Mouse (Mus musculus) liver, embryonic 12.5 days (tissue): ENCODE measurements around the gene Hmgn5. TPM values are rescaled to one million over a fixed set of nuclear protein-coding genes. Genes with fewer than 3 reads are reported as not detected.

Experiments
- ATAC-seq: fragments of 200-750 bp; cut with Nextera tagmentation; 2 replicates; pipeline ENCODE4 v1.8.0; 2017; ENCODE audit warnings: moderate number of reproducible peaks, mild to moderate bottlenecking, moderate library complexity
- H3K27ac ChIP-seq: fragments of 300-500 bp; sonication (generic); 2 replicates; pipeline ENCODE4 v1.5.1; 2016; ENCODE audit warnings: mild to moderate bottlenecking
- H3K27me3 ChIP-seq: fragments of 300-500 bp; sonication (generic); replicated peaks from 2 replicates; pipeline ENCODE4 v1.6.1; 2016; ENCODE audit warnings: mild to moderate bottlenecking, moderate library complexity
- H3K36me3 ChIP-seq: fragments of 300-500 bp; sonication (generic); 2 replicates; pipeline ENCODE4 v1.6.1; 2016; ENCODE audit warnings: mild to moderate bottlenecking, moderate library complexity
- H3K4me1 ChIP-seq: fragments of 300-500 bp; sonication (generic); 2 replicates; pipeline ENCODE4 v1.6.1; 2016
- H3K4me2 ChIP-seq: fragments of 300-500 bp; sonication (generic); 2 replicates; pipeline ENCODE4 v1.6.1; 2016; ENCODE audit warnings: mild to moderate bottlenecking, moderate library complexity
- H3K4me3 ChIP-seq: fragments of 300-500 bp; sonication (generic); 2 replicates; pipeline ENCODE4 v1.5.1; 2016; ENCODE audit warnings: mild to moderate bottlenecking, moderate library complexity
- H3K9ac ChIP-seq: fragments of 300-500 bp; sonication (generic); 2 replicates; pipeline ENCODE4 v1.6.1; 2016; ENCODE audit warnings: mild to moderate bottlenecking, moderate library complexity
- H3K9me3 ChIP-seq: fragments of 300-500 bp; sonication (generic); replicated peaks from 2 replicates; pipeline ENCODE4 v1.6.1; 2016; ENCODE audit warnings: mild to moderate bottlenecking, moderate library complexity
- WGBS: fragments of 180-500 bp; shearing (Covaris S2); methylation state at CpG from one replicate; pipeline ENCODE4 v1.1.7; 2016; ENCODE audit not compliant: insufficient replicate concordance; 5-methylcytosine and 5-hydroxymethylcytosine counted together
- polyA plus RNA-seq: library from polyadenylated mRNA; unstranded; fragments of >200 nt; fragmentation: Nextera tagmentation; extraction: Ambion mirVana; gene quantifications from 2 replicates; pipeline ENCODE4 v1.2.1, GENCODE M21; 2016

Hmgn5 gene
- 24.4 and 24.6 TPM in 2 replicates for polyA plus RNA-seq

- H3K4me1 ChIP-seq: no peaks in the 10 kb centered on the region
- peak; percentile 99 for ATAC-seq
- H3K27me3 ChIP-seq: no peaks in the 10 kb centered on the region
- H3K9me3 ChIP-seq: no peaks in the 10 kb centered on the region
- H3K36me3 ChIP-seq: no peaks in the 10 kb centered on the region
- peak within 1 kb of the TSS; percentile 68 for H3K4me2 ChIP-seq
- peak within 1 kb of the TSS; percentile 67 for H3K9ac ChIP-seq
- 10% methylated on average over 25 of the region's 25 CpGs for WGBS
- H3K4me3 ChIP-seq: peak within 1 kb of the TSS; percentile 62
- peak within 1 kb of the TSS; percentile 78 for H3K27ac ChIP-seq
Measured at GRCm38 (mm10) chrX:109013283-109013682, at the start of gene Hmgn5. TSS of gene Hmgn5 (minus strand) at chrX:109013404.

GRCm38 (mm10) chrX:109047773-109048172 is 34.6 kb upstream of the Hmgn5 start:
- H3K9ac ChIP-seq: no peak overlapping the region
- H3K4me1 ChIP-seq: no peaks in the 10 kb centered on the region
- no peaks in the 10 kb centered on the region for H3K27me3 ChIP-seq
- 65% methylated on average over 1 of the region's 1 CpGs for WGBS
- H3K9me3 ChIP-seq: no peaks in the 10 kb centered on the region
- H3K27ac ChIP-seq: no peak overlapping the region
- H3K4me3 ChIP-seq: no peak overlapping the region
- no peak for ATAC-seq
- H3K36me3 ChIP-seq: no peaks in the 10 kb centered on the region
- no peak overlapping the region for H3K4me2 ChIP-seq

DNA sequence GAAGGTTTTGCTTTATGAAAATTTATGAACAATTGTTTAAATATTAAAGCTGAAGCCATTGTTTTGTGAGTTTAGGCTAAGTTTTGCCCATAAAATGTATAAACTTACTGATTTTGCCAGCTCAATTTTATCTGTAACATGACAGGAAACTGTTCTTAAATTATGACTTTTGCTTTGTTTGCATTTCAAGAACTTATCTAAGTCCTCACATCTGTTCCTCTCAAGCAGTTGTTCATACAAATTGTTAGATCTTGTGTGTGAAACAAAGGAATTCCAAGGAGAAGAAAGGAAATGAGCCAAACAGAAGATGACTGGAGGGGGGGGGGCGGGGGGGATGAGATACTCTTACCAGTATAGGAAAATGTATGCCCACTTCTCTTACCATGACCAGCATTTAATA is 13.0 kb upstream of the Hmgn5 start:
- 14% methylated on average over 1 of the region's 1 CpGs for WGBS
- ATAC-seq: no peak
- Histone ChIP-seq H3K4me1 (no peaks in the 10 kb centered on the region), H3K4me2 (no peak overlapping the region), H3K4me3 (no peak overlapping the region), H3K9me3 (no peaks in the 10 kb centered on the region), H3K27me3 (no peaks in the 10 kb centered on the region), H3K36me3 (no peaks in the 10 kb centered on the region), H3K9ac (no peak overlapping the region), H3K27ac (no peak overlapping the region)

GRCm38 (mm10) chrX:109020858-109021257 is 7.7 kb upstream of the Hmgn5 start:
- no peak overlapping the region for H3K4me3 ChIP-seq
- ATAC-seq: no peak
- no peak overlapping the region for H3K27ac ChIP-seq
- H3K4me2 ChIP-seq: no peak overlapping the region
- no peak overlapping the region for H3K9ac ChIP-seq
- H3K27me3 ChIP-seq: no peaks in the 10 kb centered on the region
- no peaks in the 10 kb centered on the region for H3K36me3 ChIP-seq
- H3K9me3 ChIP-seq: no peaks in the 10 kb centered on the region
- no peaks in the 10 kb centered on the region for H3K4me1 ChIP-seq
- WGBS: 23% methylated on average over 2 of the region's 2 CpGs

- Histone ChIP-seq H3K4me3 (peak overlapping the region; percentile 62), H3K9ac (peak overlapping the region; percentile 67; the same call in 1 of the 2 replicates), H3K36me3 (no peaks in the 10 kb centered on the region), H3K4me1 (no peaks in the 10 kb centered on the region), H3K9me3 (no peaks in the 10 kb centered on the region), H3K27me3 (no peaks in the 10 kb centered on the region), H3K4me2 (peak overlapping the region; percentile 68), H3K27ac (no peak overlapping the region)
- 32% methylated on average over 4 of the region's 4 CpGs for WGBS
- ATAC-seq: no peak
Measured at GRCm38 (mm10) chrX:109014166-109014565, 962 bp upstream of the Hmgn5 start.

GRCm38 (mm10) chrX:109013686-109014085 is 482 bp upstream of the Hmgn5 start:
- Histone ChIP-seq H3K27ac (peak overlapping the region; percentile 67), H3K9ac (peak overlapping the region; percentile 67), H3K4me3 (peak overlapping the region; percentile 62), H3K4me2 (peak overlapping the region; percentile 68), H3K27me3 (no peaks in the 10 kb centered on the region), H3K9me3 (no peaks in the 10 kb centered on the region), H3K36me3 (no peaks in the 10 kb centered on the region), H3K4me1 (no peaks in the 10 kb centered on the region)
- WGBS: 8% methylated on average over 17 of the region's 17 CpGs
- peak; percentile 74 for ATAC-seq

GRCm38 (mm10) chrX:109012371-109013031 is 703 bp downstream of the Hmgn5 start:
- ATAC-seq: peak; percentile 76
- no peaks in the 10 kb centered on the region for H3K36me3 ChIP-seq
- peak overlapping the region; percentile 63 for H3K9ac ChIP-seq
- no peaks in the 10 kb centered on the region for H3K27me3 ChIP-seq
- no peaks in the 10 kb centered on the region for H3K9me3 ChIP-seq
- peak overlapping the region; percentile 78 for H3K27ac ChIP-seq
- peak overlapping the region; percentile 68 for H3K4me2 ChIP-seq
- no peaks in the 10 kb centered on the region for H3K4me1 ChIP-seq
- peak overlapping the region; percentile 62 for H3K4me3 ChIP-seq
- WGBS: 10% methylated on average over 23 of the region's 23 CpGs

DNA sequence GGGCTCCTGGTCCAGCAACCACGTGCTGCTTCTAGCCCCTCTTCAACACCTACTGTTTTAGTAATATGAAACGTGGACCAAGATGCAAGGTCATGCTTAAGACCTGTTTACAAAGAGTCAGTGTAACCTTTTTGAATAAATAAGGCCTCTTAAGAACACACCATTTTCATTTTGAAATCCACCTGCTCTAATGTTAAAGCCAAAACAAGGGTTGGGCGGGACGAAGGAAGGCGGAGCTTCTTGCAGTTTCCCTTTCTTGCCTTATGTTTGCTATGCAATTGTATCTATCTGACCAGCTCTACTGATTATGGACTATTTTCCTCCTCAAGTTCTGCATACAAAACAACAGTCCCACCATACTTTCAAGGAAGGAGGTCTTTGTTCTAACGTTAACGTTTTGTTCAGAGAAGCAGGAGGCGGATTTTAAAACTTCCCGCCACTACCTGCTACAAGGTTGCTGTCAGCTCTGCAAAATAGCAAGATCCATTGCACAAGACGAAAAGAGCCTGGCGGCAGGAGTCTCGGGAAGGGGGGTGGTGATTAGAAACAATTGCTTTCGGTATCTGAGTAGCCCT is 1.5 kb downstream of the Hmgn5 start:
- Histone ChIP-seq H3K4me2 (peak overlapping the region; percentile 68), H3K27me3 (no peaks in the 10 kb centered on the region), H3K9ac (peak overlapping the region; percentile 63), H3K4me3 (peak overlapping the region; percentile 62), H3K9me3 (no peaks in the 10 kb centered on the region), H3K4me1 (no peaks in the 10 kb centered on the region), H3K36me3 (peaks cover under 1% of the 10 kb centered on the region; the same call in 1 of the 2 replicates), H3K27ac (peak overlapping the region; percentile 78)
- ATAC-seq: no peak
- WGBS: 19% methylated on average over 13 of the region's 13 CpGs

DNA sequence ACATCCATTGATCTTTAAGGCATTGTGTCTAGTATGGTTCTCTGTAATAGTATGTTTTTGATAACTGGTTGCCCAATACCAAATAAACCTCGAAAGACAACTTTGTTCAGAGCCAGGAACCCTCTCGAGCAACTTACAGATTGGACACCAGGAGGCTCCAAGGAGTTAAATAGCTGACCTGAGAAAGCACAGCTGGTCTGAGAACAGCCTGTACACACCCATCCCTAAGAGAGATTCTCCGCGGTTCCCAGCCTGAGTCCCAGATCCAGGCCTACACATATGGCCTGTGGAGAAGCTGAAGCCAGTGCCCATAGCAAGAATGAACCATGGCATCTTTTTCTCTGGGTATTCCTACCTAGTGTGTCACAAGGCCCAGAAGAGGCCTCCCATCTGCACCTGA is 11.9 kb downstream of the Hmgn5 start:
- ATAC-seq: no peak
- no peak overlapping the region for H3K4me2 ChIP-seq
- H3K36me3 ChIP-seq: no peaks in the 10 kb centered on the region; the same call in 1 of the 2 replicates
- no peaks in the 10 kb centered on the region for H3K27me3 ChIP-seq
- 44% methylated on average over 4 of the region's 4 CpGs for WGBS
- no peaks in the 10 kb centered on the region for H3K4me1 ChIP-seq
- H3K27ac ChIP-seq: no peak overlapping the region
- no peak overlapping the region for H3K4me3 ChIP-seq
- H3K9ac ChIP-seq: no peak overlapping the region
- H3K9me3 ChIP-seq: no peaks in the 10 kb centered on the region

Other genes starting within 250 kb of the Hmgn5 start
- gene Brwd3, start 179.0 kb downstream of the Hmgn5 start, polyA plus RNA-seq: 1.3 and 1.6 TPM in 2 replicates
- 59.7 and 60.5 TPM in 2 replicates for gene Sh3bgrl, start 82.0 kb upstream of the Hmgn5 start, polyA plus RNA-seq
- gene Gm6377, start 183.4 kb upstream of the Hmgn5 start, polyA plus RNA-seq: 0.17 and 0.26 TPM in 2 replicates